Mouse (Mus musculus): ENCODE results near the gene Amotl2. TPM values are rescaled to one million over a fixed set of nuclear protein-coding genes. Genes with fewer than 3 reads are reported as not detected.
A peak's percentile ranks its signal among the peaks of the same experiment; 100 is the strongest.

Gene Amotl2
- total and polyA plus RNA-seq, 2 experiments from 2014 or later: 31.0 to 116 TPM

DNA sequence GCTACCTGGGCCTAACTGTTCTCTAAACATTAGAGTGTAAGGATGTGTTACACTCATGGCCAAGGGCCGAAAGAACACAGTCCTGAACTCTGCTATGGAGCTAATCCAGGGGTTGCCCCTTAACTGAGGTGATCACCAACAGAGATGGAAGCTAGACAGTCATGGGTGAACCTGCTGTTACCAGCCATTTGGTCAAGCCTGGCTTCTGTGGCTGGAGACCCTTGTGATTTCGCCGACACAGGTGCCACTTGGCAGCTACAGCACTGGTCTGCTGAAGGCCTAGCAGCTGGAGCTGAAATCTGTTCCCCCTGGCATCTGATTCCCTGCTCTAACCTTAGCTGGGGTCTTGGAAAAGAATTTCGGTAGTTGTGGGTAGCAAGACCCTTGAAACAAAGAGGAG lies 6.3 kb downstream of the Amotl2 start:
- no peak overlapping the region for H3K4me3 ChIP-seq (ENCODE audit: low read length)
- ATAC-seq: no peak
- H3K27ac ChIP-seq: 0 out of 2 replicates have a peak overlapping the region, but pooled peaks have one; percentile 5
- TF ChIP-seq CTCF (IDR thresholded peaks at IDR 0.05; ENCODE audit: low read depth): no peak
- H3K4me1 ChIP-seq (ENCODE audit: insufficient read depth, low read length): peaks cover 60% of the 10 kb centered on the region
- no peak for DNase-seq (ENCODE audit: low spot score)
- H3K9ac ChIP-seq (replicated peaks; ENCODE audit: low read length): 0 out of 2 replicates have a peak overlapping the region, but pooled peaks have one; percentile 38
- no peaks in the 10 kb centered on the region for H3K27me3 ChIP-seq (ENCODE audit: insufficient read depth, low read length)
- peaks cover 36% of the 10 kb centered on the region for H3K36me3 ChIP-seq (ENCODE audit: insufficient read depth, low read length)
- H3K4me2 ChIP-seq (ENCODE audit: low read depth, low read length): peak overlapping the region; percentile 93
- WGBS: 64% methylated on average over 4 of the region's 4 CpGs
- H3K9me3 ChIP-seq (ENCODE audit: low read length): no peaks in the 10 kb centered on the region

DNA sequence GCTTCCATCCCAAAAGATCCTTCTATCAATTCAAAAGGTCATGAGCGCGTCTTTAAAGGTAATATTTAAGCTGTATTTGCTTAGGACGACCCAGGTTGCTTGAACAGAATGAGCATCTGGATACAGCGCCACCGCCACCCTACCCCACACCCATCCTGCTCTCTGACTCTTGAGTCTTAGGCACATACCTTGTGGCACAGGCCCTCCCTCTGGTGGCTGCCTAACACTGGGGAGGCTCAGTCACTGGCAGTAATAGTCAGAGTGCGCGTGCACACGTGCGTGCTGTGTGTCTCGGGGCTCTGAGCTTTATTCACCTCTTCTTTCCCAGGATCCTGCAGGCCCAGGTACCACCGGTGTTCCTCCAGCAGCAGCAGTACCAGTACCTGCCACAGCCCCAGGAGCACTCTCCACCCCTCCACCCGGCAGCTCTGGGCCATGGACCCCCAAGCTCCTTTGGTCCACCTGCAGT lies 6.8 kb downstream of the Amotl2 start:
- WGBS: 68% methylated on average over 12 of the region's 12 CpGs
- peaks cover 60% of the 10 kb centered on the region for H3K4me1 ChIP-seq (ENCODE audit: insufficient read depth, low read length)
- peak overlapping the region; percentile 79 for H3K27ac ChIP-seq
- H3K36me3 ChIP-seq (ENCODE audit: insufficient read depth, low read length): peaks cover 41% of the 10 kb centered on the region
- H3K4me3 ChIP-seq (ENCODE audit: low read length): no peak overlapping the region
- no peaks in the 10 kb centered on the region for H3K9me3 ChIP-seq (ENCODE audit: low read length)
- no peaks in the 10 kb centered on the region for H3K27me3 ChIP-seq (ENCODE audit: insufficient read depth, low read length)
- H3K4me2 ChIP-seq (ENCODE audit: low read depth, low read length): peak overlapping the region; percentile 93; the same call in 1 of the 2 replicates
- TF ChIP-seq CTCF (IDR thresholded peaks at IDR 0.05; ENCODE audit: low read depth): no peak; the same call in 1 of the 2 replicates
- DNase-seq (ENCODE audit: low spot score): no peak
- no peak for ATAC-seq
- no peak overlapping the region for H3K9ac ChIP-seq (replicated peaks; ENCODE audit: low read length)

DNA sequence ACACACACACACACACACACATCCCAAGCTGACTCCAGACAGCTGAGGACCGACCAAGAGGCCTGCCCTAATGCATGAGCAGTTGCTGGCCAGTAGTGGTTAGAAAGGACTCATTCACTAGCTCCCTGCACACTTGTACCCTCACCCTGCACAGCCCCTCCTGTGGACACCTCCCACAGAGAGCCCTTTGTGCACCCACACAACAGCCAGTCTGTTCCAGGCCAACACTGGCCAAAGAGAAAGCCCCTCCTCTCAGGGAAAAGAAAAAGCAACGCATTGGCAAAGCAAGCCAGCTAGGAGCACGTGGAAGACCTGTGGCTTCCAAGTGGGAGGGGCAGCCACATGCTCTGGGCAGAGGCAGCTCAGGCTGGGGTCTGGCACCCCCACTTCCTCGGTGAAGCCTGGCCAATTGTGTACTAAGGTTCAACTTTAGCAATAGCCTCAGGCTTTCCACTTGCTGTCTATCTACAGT lies 7.6 kb downstream of the Amotl2 start:
- 3% methylated on average over 4 of the region's 4 CpGs for WGBS
- no peak overlapping the region for H3K4me2 ChIP-seq (ENCODE audit: low read depth, low read length)

DNA sequence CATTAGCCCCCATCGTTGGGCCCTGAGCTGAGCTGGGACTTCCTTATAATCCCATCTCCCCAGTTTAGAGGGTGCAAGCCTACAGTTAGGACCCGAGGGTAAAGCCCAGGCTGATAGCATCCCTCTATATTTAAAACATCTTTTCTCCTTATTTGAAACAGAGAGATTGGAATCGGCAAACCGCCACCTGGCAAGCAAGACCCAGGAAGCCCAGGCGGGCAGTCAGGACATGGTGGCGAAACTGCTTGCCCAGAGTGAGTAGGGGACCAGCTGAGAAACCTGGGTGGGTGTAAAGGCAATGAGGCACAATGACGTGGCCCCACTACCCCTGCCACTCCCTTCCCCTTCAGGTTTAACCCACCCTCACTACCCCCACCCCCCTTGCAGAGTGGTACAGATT lies 8.5 kb downstream of the Amotl2 start:
- DNase-seq (ENCODE audit: low spot score): no peak
- 75% methylated on average over 7 of the region's 7 CpGs for WGBS

More for the DNA sequence above, 7.6 kb downstream of the Amotl2 start:
- TF ChIP-seq CTCF (IDR thresholded peaks at IDR 0.05; ENCODE audit: low read depth): no peak
- no peak overlapping the region for H3K9ac ChIP-seq (replicated peaks; ENCODE audit: low read length)
- no peak overlapping the region for H3K4me3 ChIP-seq (ENCODE audit: low read length)
- no peaks in the 10 kb centered on the region for H3K27me3 ChIP-seq (ENCODE audit: insufficient read depth, low read length)
- H3K4me1 ChIP-seq (ENCODE audit: insufficient read depth, low read length): peaks cover 60% of the 10 kb centered on the region
- H3K9me3 ChIP-seq (ENCODE audit: low read length): no peaks in the 10 kb centered on the region
- H3K27ac ChIP-seq: peak overlapping the region; percentile 79
- peaks cover 48% of the 10 kb centered on the region for H3K36me3 ChIP-seq (ENCODE audit: insufficient read depth, low read length)
- ATAC-seq: peak; percentile 95
- peak; percentile 85 for DNase-seq (ENCODE audit: low spot score)

GRCm38 (mm10) chr9:102725958-102726654 lies 9.6 kb downstream of the Amotl2 start:
- WGBS: 5% methylated on average over 21 of the region's 22 CpGs

More for the DNA sequence above, 8.5 kb downstream of the Amotl2 start:
- H3K4me2 ChIP-seq (ENCODE audit: low read depth, low read length): no peak overlapping the region
- H3K4me3 ChIP-seq (ENCODE audit: low read length): no peak overlapping the region
- no peaks in the 10 kb centered on the region for H3K27me3 ChIP-seq (ENCODE audit: insufficient read depth, low read length)
- ATAC-seq: no peak
- H3K27ac ChIP-seq: peak overlapping the region; percentile 54; the same call in 1 of the 2 replicates
- no peak overlapping the region for H3K9ac ChIP-seq (replicated peaks; ENCODE audit: low read length)
- H3K36me3 ChIP-seq (ENCODE audit: insufficient read depth, low read length): peaks cover 57% of the 10 kb centered on the region
- TF ChIP-seq CTCF (IDR thresholded peaks at IDR 0.05; ENCODE audit: low read depth): no peak
- H3K4me1 ChIP-seq (ENCODE audit: insufficient read depth, low read length): peaks cover 55% of the 10 kb centered on the region
- no peaks in the 10 kb centered on the region for H3K9me3 ChIP-seq (ENCODE audit: low read length)

DNA sequence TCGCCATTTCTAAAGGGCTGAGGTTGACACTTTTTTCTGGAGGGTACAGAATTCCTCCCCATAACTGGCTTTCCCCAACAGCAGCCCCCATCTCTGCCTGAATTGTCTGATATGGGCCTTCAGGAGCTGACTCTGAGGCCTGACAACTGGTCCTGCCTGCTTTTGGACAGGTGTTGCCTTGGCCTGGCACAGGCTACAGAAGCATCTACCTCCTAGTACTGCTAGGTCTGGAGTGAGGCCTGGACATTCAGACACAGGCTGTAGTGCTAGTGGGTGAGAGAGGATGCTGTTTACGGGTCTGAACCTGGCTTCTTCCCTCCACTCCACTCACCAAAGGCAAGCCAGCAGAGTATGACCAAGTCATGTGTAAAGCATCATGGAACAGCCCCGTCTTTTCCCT lies 10.3 kb downstream of the Amotl2 start:
- no peak overlapping the region for H3K4me3 ChIP-seq (ENCODE audit: low read length)
- DNase-seq (ENCODE audit: low spot score) (no peak), ATAC-seq (no peak)
- H3K4me2 ChIP-seq (ENCODE audit: low read depth, low read length): no peak overlapping the region
- 57% methylated on average over 3 of the region's 3 CpGs for WGBS
- peaks cover 76% of the 10 kb centered on the region for H3K36me3 ChIP-seq (ENCODE audit: insufficient read depth, low read length)
- no peaks in the 10 kb centered on the region for H3K27me3 ChIP-seq (ENCODE audit: insufficient read depth, low read length)
- H3K9ac ChIP-seq (replicated peaks; ENCODE audit: low read length): peak overlapping the region; percentile 35; the same call in 1 of the 2 replicates
- peaks cover 37% of the 10 kb centered on the region for H3K4me1 ChIP-seq (ENCODE audit: insufficient read depth, low read length)
- TF ChIP-seq CTCF (IDR thresholded peaks at IDR 0.05; ENCODE audit: low read depth): no peak
- H3K27ac ChIP-seq: peak overlapping the region; percentile 43; the same call in 1 of the 2 replicates
- H3K9me3 ChIP-seq (ENCODE audit: low read length): no peaks in the 10 kb centered on the region

More at GRCm38 (mm10) chr9:102725958-102726654, 9.6 kb downstream of the Amotl2 start:
- Histone ChIP-seq H3K4me2 (ENCODE audit: low read depth, low read length) (peak overlapping the region; percentile 31; the same call in 1 of the 2 replicates), H3K4me1 (ENCODE audit: insufficient read depth, low read length) (peaks cover 44% of the 10 kb centered on the region), H3K9me3 (ENCODE audit: low read length) (no peaks in the 10 kb centered on the region), H3K36me3 (ENCODE audit: insufficient read depth, low read length) (peaks cover 69% of the 10 kb centered on the region), H3K9ac (replicated peaks; ENCODE audit: low read length) (peak overlapping the region; percentile 35; the same call in 1 of the 2 replicates), H3K27ac (peak overlapping the region; percentile 43; the same call in 1 of the 2 replicates), H3K27me3 (ENCODE audit: insufficient read depth, low read length) (no peaks in the 10 kb centered on the region), H3K4me3 (ENCODE audit: low read length) (no peak overlapping the region)
- DNase-seq (ENCODE audit: low spot score) (peak; percentile 86), ATAC-seq (peak; percentile 41; the same call in 1 of the 2 replicates)
- no peak; the same call in 1 of the 2 replicates for TF ChIP-seq CTCF (IDR thresholded peaks at IDR 0.05; ENCODE audit: low read depth)
